Mouse (Mus musculus) bone marrow macrophage, adult 2 months (primary cell): ENCODE results near the gene Zswim9.

Source experiments
- CTCF ChIP-seq: IDR thresholded peaks from 2 replicates; pipeline ENCODE4 v1.5.1; 2012; ENCODE audit warnings: low read depth, mild to moderate bottlenecking, low read length, moderate library complexity
- POLR2A ChIP-seq: IDR thresholded peaks from 2 replicates; pipeline ENCODE4 v1.6.1; 2012; ENCODE audit warnings: mild to moderate bottlenecking, low read depth, low read length, borderline replicate concordance

- TF ChIP-seq CTCF (no peak), POLR2A (no peak)
Observed at GRCm38 (mm10) chr7:13264396-13264795, 14.1 kb downstream of the Zswim9 start.
